Comparison of ENCODE assay signal across 30 mouse cellular contexts in genomic region chr12:85708556-85708955, GRCm38 (mm10). TPM values are rescaled to one million over a fixed set of nuclear protein-coding genes. Genes with fewer than 3 reads are reported as not detected.
"Had no signal": no experiment of that assay in that cellular context is flagged by ENCODE, and none has a peak within 500 bp of the region (broad histone marks: within the 10 kb centered on the region; RNA-seq: fewer than 3 reads in every experiment).

No protein-coding gene starts in this region.

- H3K27me3 ChIP-seq: embryonic facial prominence, embryonic 12.5 days; forebrain, embryonic 15.5 days had no signal

- H3K27ac ChIP-seq: embryonic facial prominence, embryonic 10.5 days; embryonic facial prominence, embryonic 12.5 days; embryonic facial prominence, embryonic 13.5 days; embryonic facial prominence, embryonic 15.5 days; forebrain, embryonic 10.5 days; forebrain, embryonic 12.5 days; forebrain, embryonic 13.5 days; forebrain, embryonic 15.5 days; gastrocnemius, adult 2 months; heart, adult 2 months had no signal

- H3K36me3 ChIP-seq: embryonic facial prominence, embryonic 10.5 days; embryonic facial prominence, embryonic 12.5 days; embryonic facial prominence, embryonic 13.5 days; embryonic facial prominence, embryonic 15.5 days; forebrain, embryonic 10.5 days; forebrain, embryonic 12.5 days; forebrain, embryonic 15.5 days had no signal

- H3K4me3 ChIP-seq: embryonic facial prominence, embryonic 10.5 days; embryonic facial prominence, embryonic 12.5 days; embryonic facial prominence, embryonic 13.5 days; embryonic facial prominence, embryonic 15.5 days; erythroblast, embryonic 14.5 days; forebrain, embryonic 10.5 days; forebrain, embryonic 12.5 days; forebrain, embryonic 13.5 days; forebrain, embryonic 15.5 days; gastrocnemius, adult 2 months; heart, adult 2 months had no signal

- H3K9me3 ChIP-seq: embryonic facial prominence, embryonic 10.5 days; embryonic facial prominence, embryonic 12.5 days; embryonic facial prominence, embryonic 13.5 days; embryonic facial prominence, embryonic 15.5 days; forebrain, embryonic 10.5 days; forebrain, embryonic 12.5 days; forebrain, embryonic 13.5 days; forebrain, embryonic 15.5 days had no signal

- H3K9ac ChIP-seq: embryonic facial prominence, embryonic 12.5 days; embryonic facial prominence, embryonic 13.5 days; embryonic facial prominence, embryonic 15.5 days; forebrain, embryonic 12.5 days; forebrain, embryonic 13.5 days; forebrain, embryonic 15.5 days; forebrain, postnatal 0 days had no signal

- ATAC-seq: forebrain, embryonic 13.5 days; forebrain, embryonic 14.5 days; forebrain, embryonic 15.5 days; forebrain, embryonic 16.5 days; forebrain, postnatal 0 days had no signal

- DNase-seq: cerebellum, adult 2 months; cerebellum, adult 8-10 months; cerebellum, adult 9-10 months; cerebellum, adult 9-11 months; cerebellum, postnatal 10 days; cerebellum, postnatal 14 days; cerebellum, postnatal 25 days; cerebellum, postnatal 36 days; embryo, embryonic 11 days; forebrain, postnatal 0 days; gastrocnemius, adult 2 months; gastrocnemius, postnatal 10 days; gastrocnemius, postnatal 14 days; gastrocnemius, postnatal 25 days; gastrocnemius, postnatal 36 days; heart, adult 18-20 months; heart, adult 2 months had no signal

- H3K4me2 ChIP-seq: embryonic facial prominence, embryonic 12.5 days; embryonic facial prominence, embryonic 13.5 days; embryonic facial prominence, embryonic 15.5 days; forebrain, embryonic 12.5 days; forebrain, embryonic 13.5 days; forebrain, embryonic 15.5 days had no signal

RNA-seq across cellular contexts. Expression of gene Batf, which starts 22.1 kb away (rescaled TPM):
- total RNA-seq: forebrain, postnatal 0 days; gastrocnemius, adult 8-10 months; gastrocnemius, postnatal 36 days had no signal

RNA-seq across cellular contexts. Expression of gene Flvcr2, which starts 37.8 kb away (rescaled TPM):
- total RNA-seq: granulocyte monocyte progenitor cell, adult 5-6 weeks had no signal
- polyA plus RNA-seq: erythroblast, embryonic 14.5 days had no signal
